Mouse (Mus musculus): ENCODE measurements around the gene Ddx55.

The Ddx55 gene

GRCm38 (mm10) chr5:124614709-124615108 lies 62.0 kb downstream of the Ddx55 start:
- DNase-seq, result no peak

GRCm38 (mm10) chr5:124618711-124619110 lies 66.0 kb downstream of the Ddx55 start:
- DNase-seq, result no peak

All from cerebellum, adult 9-11 months (tissue).